Mouse (Mus musculus) left cerebral cortex, adult 8-10 months (tissue): ENCODE data around the gene Asb1. TPM values are rescaled to one million over a fixed set of nuclear protein-coding genes. Genes with fewer than 3 reads are reported as not detected.

Experiments
- DNase-seq, 2 experiments: peaks; one replicate each; pipeline ENCODE4 v3.0.0; 2022; ENCODE audit warnings: low spot score in 2 of 2
- total RNA-seq, 4 experiments: library from RNA; stranded (reverse); gene quantifications; 2 replicates each; pipeline ENCODE4 v1.2.4; 2022

Gene Asb1
- total RNA-seq, 4 experiments from 2014 or later = 35.5 to 40.9 (median 39.1) TPM

- no peak for DNase-seq
Observed at GRCm38 (mm10) chr1:91543974-91544373, 3.6 kb downstream of the Asb1 start.

DNA sequence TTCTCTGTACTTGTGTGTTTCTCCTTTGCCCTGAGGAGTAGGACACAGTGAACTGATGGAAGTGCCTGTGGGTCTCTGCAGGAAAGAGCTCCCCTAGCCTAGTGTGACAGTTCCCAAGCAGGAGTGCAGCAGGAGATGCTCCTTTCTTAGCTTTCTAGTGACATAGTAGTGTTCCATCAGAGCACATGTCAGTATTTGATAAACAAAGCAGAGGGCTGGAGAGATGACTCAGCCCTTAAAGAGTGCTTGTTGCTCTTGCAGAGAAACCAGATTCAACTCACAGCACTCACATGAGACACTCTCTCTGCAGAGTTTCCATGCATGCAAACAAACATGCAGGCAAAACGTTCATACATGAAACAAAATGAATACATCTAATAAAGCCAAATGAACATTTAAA, 4.9 kb downstream of the Asb1 start:
- DNase-seq = no peak

DNA sequence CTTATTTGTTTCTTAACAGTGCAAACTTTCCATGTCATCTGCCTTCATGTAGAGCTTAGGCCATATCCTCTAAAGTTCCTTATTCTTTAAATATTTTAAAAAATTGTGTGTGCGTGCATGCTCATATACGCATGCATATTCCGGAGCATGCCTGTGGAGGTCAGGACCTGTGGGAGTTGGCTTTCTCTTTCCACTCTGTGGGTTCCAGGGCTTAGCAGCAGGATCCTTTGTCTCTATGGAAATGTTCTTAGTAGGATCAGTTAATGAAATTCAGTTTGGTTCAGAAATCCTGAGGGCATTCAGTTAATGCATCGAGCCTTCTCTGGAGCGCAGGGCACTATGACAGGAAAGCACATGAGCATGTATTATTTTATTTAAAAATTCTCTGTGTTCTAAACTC, 7.2 kb downstream of the Asb1 start:
- DNase-seq = no peak

- DNase-seq = no peak
Observed at GRCm38 (mm10) chr1:91549073-91549472, 8.7 kb downstream of the Asb1 start.

DNA sequence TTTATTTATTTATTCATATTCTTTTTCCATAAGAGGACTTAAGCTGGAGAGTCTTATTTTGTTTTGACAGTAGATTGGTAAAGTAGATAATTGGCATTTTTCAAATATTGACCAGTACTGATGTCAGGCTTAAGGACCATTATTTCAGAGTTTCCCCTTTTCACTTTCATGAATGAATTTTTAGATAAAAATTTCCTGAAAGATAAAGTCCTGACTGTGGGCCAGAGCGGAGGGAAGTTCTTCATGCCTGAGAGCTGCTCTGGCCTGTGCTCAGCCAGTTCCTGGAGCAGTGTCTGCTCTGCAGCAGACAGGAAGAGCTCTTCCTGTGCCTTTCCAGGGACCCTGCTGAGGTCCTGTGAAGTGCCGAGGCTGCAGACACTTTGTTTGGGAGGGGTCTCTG, 16.8 kb downstream of the Asb1 start:
- DNase-seq = no peak

DNA sequence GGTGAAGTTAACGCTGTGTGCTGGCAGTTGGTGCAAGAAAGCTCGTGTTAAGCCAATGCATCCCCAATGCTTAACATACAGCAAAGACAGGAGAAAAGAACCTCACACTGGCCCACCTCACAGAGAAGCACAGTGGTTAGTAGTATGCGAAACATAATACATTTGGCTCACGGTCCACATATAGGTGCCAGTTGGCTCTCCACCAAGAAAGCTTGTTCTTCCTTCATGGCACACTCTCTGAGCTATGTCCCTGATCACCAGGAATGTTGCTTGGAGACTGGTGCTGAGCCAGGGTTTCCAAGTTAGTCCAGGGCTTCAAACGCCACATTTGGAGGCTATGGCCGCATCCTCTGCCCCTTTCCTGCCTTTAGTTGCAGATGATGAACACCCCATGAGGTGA, 20.9 kb downstream of the Asb1 start:
- no peak for DNase-seq

GRCm38 (mm10) chr1:91562977-91563590, 22.7 kb downstream of the Asb1 start:
- DNase-seq = no peak

DNA sequence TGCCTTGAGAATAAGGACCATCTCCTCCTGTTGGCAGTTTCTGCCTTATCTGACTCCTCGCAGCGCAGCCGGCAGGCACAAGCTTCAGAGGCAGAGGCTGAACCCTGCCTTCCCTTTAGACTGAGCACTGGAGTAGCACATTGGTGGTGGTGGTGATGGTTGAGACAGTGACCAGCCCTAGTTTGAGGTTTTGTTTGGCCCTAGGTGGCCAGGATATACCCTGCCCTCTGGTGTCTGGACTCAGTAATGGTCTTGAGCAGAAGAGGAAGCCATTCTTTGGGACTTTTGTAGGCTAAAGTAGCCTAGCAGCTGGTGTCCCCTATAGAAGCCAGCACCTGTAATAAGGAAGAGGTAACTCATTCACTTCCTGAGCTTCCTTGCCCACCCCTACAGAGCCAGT, 23.7 kb downstream of the Asb1 start:
- no peak for DNase-seq

- no peak for DNase-seq
Observed at GRCm38 (mm10) chr1:91564598-91564997, 24.3 kb downstream of the Asb1 start.

- DNase-seq = no peak
Observed at GRCm38 (mm10) chr1:91567269-91567668, 26.9 kb downstream of the Asb1 start.

GRCm38 (mm10) chr1:91572458-91572857, 32.1 kb downstream of the Asb1 start:
- no peak for DNase-seq

DNA sequence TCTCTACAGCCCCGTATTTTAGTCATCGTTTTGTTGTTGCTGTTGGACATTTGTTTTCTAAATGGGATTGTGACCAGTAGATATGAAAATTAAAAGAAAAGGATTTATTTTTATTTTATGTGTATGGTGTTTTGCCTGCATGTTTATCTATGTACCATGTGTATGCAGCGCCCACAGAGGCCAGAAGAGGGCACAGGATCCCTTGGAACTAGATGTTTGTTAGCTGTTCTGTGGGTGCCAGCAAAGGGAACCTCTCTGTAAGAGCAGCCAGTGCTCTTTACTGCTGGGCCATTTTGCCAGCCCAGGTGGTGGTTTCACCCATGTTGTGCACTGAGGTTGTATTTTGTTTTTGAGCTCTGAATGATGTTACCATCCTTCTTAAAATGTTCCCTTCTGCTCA, 33.9 kb downstream of the Asb1 start:
- peak in 1 of 2 experiments; percentile 34 for DNase-seq

- DNase-seq = no peak
Observed at GRCm38 (mm10) chr1:91577883-91578517, 37.7 kb downstream of the Asb1 start.

- DNase-seq = no peak
Observed at GRCm38 (mm10) chr1:91580503-91580902, 40.2 kb downstream of the Asb1 start.

DNA sequence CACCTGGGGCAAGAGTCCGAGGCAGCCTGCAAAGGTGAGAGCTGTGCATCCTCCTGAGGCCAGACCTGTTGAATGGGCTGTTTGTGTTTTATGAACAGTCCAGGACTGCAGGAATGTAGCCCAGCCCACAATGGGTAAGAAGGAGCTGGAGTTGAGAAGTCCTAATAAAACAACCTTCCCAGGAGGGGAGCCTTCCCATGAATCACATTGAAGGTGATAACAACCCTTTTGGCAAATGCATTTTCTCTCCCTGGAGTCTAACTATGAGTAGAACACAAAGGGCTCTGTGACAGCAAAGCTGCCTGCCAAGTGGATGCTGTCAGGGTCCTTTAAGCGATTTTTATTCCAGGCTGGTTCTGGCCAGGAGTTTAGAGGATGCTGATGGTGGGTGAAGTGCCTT, 40.9 kb downstream of the Asb1 start:
- no peak for DNase-seq

DNA sequence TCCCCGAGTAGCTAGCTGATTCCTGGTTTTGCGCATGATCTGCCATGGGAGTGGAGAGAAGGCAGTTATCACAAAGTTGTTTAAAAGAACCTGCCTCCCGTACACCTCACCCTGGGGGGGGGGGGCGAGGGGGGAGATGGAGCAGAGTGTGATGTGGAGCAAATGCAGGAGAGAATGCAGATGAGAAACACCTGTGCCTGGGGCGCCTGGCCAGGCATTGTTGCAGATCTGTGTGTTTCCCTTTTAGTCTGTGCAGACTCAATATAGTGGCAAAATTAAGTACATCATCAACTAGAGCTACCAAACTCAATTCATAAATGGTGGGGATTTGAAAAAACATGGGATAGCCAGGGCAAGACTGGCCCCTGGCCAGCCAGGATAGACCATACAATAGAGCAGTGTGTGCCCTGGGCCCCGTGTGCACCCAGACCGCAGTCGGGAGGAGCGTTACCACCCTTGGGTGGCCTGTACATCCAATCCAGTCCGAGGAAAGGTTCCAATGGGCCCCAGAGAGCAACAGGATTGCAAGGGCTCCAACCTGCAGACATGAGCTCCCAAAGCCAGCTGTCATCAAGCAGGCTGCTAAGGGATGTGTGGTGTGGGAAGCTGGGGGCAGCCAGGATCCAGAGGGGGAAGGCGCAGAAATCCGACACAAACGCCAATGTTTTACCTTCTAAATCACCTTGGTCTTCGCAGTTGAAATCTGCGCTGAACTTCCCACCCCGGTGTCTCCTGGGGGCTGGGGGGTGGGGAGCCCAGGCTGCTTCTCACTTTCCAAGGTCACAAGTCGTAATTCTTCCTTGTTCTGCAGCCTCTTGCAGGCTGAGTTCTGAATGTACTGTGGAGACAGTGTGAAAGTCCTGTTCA, 44.9 kb downstream of the Asb1 start:
- no peak for DNase-seq

- no peak for DNase-seq
Observed at GRCm38 (mm10) chr1:91589738-91590137, 49.4 kb downstream of the Asb1 start.

- DNase-seq = no peak
Observed at GRCm38 (mm10) chr1:91595521-91596020, 55.2 kb downstream of the Asb1 start.

DNA sequence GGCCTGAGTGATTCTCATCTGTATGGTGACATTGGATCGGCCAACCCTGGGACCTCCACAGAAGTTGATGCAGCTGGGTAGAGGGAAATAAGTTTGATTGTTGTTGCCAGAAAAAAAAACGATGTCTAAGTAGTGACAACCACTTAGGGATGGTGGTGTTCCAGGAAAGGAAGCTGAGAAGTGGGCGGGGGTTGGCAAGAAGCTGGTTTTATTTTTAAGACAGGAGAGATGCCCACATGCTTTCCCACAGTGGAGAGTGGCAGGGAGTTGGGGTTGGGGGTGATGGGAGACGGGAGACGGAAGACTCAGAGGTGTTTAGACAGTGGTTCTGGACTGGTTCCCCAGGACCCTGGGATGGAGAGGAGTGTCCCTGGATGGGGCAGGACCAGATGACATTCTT, 57.3 kb downstream of the Asb1 start:
- peak in 1 of 2 experiments; percentile 53 for DNase-seq

- DNase-seq = peak in 1 of 2 experiments; percentile 56
Observed at GRCm38 (mm10) chr1:91600671-91601361, 60.5 kb downstream of the Asb1 start.

DNA sequence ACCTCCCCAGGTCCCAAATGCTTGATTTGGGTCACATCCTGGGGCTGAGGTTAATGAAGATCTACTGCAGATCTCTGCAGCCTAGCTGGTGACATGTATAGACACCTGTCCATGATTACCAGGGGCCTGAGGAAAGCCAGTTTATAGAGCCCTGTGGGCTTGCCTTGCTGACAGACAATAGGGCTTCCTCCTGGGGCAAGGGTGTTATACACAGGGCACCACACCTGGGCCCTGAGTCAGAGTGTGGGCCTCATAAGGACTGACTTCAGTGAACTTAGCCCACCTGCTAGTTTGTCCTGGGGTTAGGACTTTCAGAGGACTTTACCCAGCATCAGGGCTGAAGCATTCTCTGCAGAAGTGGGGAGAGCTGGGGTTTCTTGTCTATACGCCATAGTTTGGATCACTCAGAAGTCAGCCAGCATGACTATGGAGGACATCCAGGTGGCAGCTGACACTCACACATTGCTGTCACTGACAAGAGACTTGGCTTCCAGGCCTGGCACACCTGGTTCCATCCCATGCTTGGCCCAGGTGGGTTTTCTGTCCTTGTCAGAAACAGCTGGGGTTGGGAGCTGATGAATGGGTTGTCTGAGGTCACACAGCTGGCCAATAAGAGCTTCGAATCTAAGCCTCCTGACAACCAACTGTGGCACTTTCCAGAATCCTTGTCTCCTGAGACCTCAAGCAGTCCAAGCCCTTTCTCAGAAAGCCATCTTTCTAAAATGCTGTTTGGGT, 61.2 kb downstream of the Asb1 start:
- no peak for DNase-seq
